Mouse (Mus musculus): ENCODE results near the gene Zswim8.

- no peak for TF ChIP-seq EP300 (IDR thresholded peaks at IDR 0.05; ENCODE audit: low read depth)
- TF ChIP-seq CTCF (IDR thresholded peaks at IDR 0.05; ENCODE audit: low read depth) = no peak
These were observed 11.4 kb upstream of the Zswim8 start for GRCm38 (mm10) chr14:20695761-20696520.
